Mouse (Mus musculus) limb, embryonic 15.5 days (tissue): ENCODE results near the gene Klk1b9. TPM values are rescaled to one million over a fixed set of nuclear protein-coding genes. Genes with fewer than 3 reads are reported as not detected.
"Not testable (repeated sequence)": the region's sequence is repeated elsewhere in the genome, so short reads cannot be mapped to it uniquely, and the experiment has no call there.

Source experiments
- ATAC-seq: fragments of 200-750 bp; cut with Nextera tagmentation; 2 replicates; pipeline ENCODE4 v1.8.0; 2017; ENCODE audit warnings: low read depth, moderate TSS enrichment; ENCODE audit not compliant: insufficient number of reproducible peaks, low FRiP score, low TSS enrichment
- H3K27ac ChIP-seq: fragments of 300-500 bp; sonication (generic); 2 replicates; pipeline ENCODE4 v1.5.1; 2015; ENCODE audit warnings: moderate library complexity, mild to moderate bottlenecking, inconsistent platforms
- H3K27me3 ChIP-seq: fragments of 300-500 bp; sonication (generic); 2 replicates; pipeline ENCODE4 v1.6.1; 2015; ENCODE audit warnings: inconsistent platforms
- H3K36me3 ChIP-seq: fragments of 300-500 bp; sonication (generic); 2 replicates; pipeline ENCODE4 v1.6.1; 2015; ENCODE audit warnings: inconsistent platforms
- H3K4me1 ChIP-seq: fragments of 300-500 bp; sonication (generic); 2 replicates; pipeline ENCODE4 v1.6.1; 2015; ENCODE audit warnings: inconsistent platforms
- H3K4me2 ChIP-seq: fragments of 300-500 bp; sonication (generic); 2 replicates; pipeline ENCODE4 v1.6.1; 2015; ENCODE audit warnings: mild to moderate bottlenecking, inconsistent platforms
- H3K4me3 ChIP-seq: fragments of 300-500 bp; sonication (generic); 2 replicates; pipeline ENCODE4 v1.5.1; 2015; ENCODE audit warnings: mild to moderate bottlenecking, inconsistent platforms
- H3K9ac ChIP-seq: fragments of 300-500 bp; sonication (generic); 2 replicates; pipeline ENCODE4 v1.6.1; 2015; ENCODE audit warnings: inconsistent platforms
- H3K9me3 ChIP-seq: fragments of 300-500 bp; sonication (generic); 2 replicates; pipeline ENCODE4 v1.6.1; 2016; ENCODE audit warnings: inconsistent platforms
- WGBS: fragments of 180-500 bp; shearing (Covaris S2); methylation state at CpG from one replicate; pipeline ENCODE4 v1.1.7; 2015; 5-methylcytosine and 5-hydroxymethylcytosine counted together
- polyA plus RNA-seq: library from polyadenylated mRNA; unstranded; fragments of >200 nt; fragmentation: Nextera tagmentation; extraction: Ambion mirVana; gene quantifications from 2 replicates; pipeline ENCODE4 v1.2.1, GENCODE M21; 2015

The Klk1b9 gene
- not detected in 2 replicates for polyA plus RNA-seq

- not testable (repeated sequence) for H3K27me3 ChIP-seq, H3K4me3 ChIP-seq, H3K4me2 ChIP-seq, H3K36me3 ChIP-seq, H3K4me1 ChIP-seq, H3K27ac ChIP-seq, H3K9ac ChIP-seq, H3K9me3 ChIP-seq, ATAC-seq
- 79% methylated on average over 1 of the region's 1 CpGs for WGBS
Measured at GRCm38 (mm10) chr7:43975761-43976160, at the start of gene Klk1b9. Gene Klk1b9, plus strand, starts transcription at chr7:43976061.

- Histone ChIP-seq H3K27ac (no peak overlapping the region), H3K36me3 (no peaks in the 10 kb centered on the region), H3K4me3 (no peak overlapping the region), H3K9me3 (no peaks in the 10 kb centered on the region), H3K27me3 (no peaks in the 10 kb centered on the region), H3K4me2 (no peak overlapping the region), H3K9ac (no peak overlapping the region), H3K4me1 (no peaks in the 10 kb centered on the region)
- 41% methylated on average over 4 of the region's 4 CpGs for WGBS
- no peak for ATAC-seq
Measured at GRCm38 (mm10) chr7:43928521-43928920, 47.3 kb upstream of the Klk1b9 start.

GRCm38 (mm10) chr7:43932337-43932736 lies 43.5 kb upstream of the Klk1b9 start:
- Histone ChIP-seq H3K9me3 (no peaks in the 10 kb centered on the region), H3K27me3 (no peaks in the 10 kb centered on the region), H3K27ac (no peak overlapping the region), H3K4me1 (no peaks in the 10 kb centered on the region), H3K4me2 (no peak overlapping the region), H3K9ac (no peak overlapping the region), H3K4me3 (no peak overlapping the region), H3K36me3 (no peaks in the 10 kb centered on the region)
- ATAC-seq, result no peak
- 44% methylated on average over 4 of the region's 4 CpGs for WGBS

GRCm38 (mm10) chr7:43933440-43933839 lies 42.4 kb upstream of the Klk1b9 start, which contains the start of gene Klk15:
Gene Klk15, plus strand, starts transcription at chr7:43933740.
- WGBS, result 95% methylated on average over 3 of the region's 3 CpGs
- Histone ChIP-seq H3K4me3 (no peak within 1 kb of the TSS), H3K4me2 (no peak within 1 kb of the TSS), H3K36me3 (no peaks in the 10 kb centered on the region), H3K4me1 (no peaks in the 10 kb centered on the region), H3K27me3 (no peaks in the 10 kb centered on the region), H3K9ac (no peak within 1 kb of the TSS), H3K9me3 (no peaks in the 10 kb centered on the region), H3K27ac (no peak within 1 kb of the TSS)
- ATAC-seq, result no peak

- Histone ChIP-seq H3K36me3 (no peaks in the 10 kb centered on the region), H3K4me1 (no peaks in the 10 kb centered on the region), H3K9me3 (no peaks in the 10 kb centered on the region), H3K27me3 (no peaks in the 10 kb centered on the region), H3K4me3 (no peak overlapping the region), H3K9ac (no peak overlapping the region), H3K27ac (no peak overlapping the region), H3K4me2 (no peak overlapping the region)
- WGBS, result 54% methylated on average over 3 of the region's 3 CpGs
- ATAC-seq, result no peak
Measured at GRCm38 (mm10) chr7:43934747-43935146, 41.1 kb upstream of the Klk1b9 start.

DNA sequence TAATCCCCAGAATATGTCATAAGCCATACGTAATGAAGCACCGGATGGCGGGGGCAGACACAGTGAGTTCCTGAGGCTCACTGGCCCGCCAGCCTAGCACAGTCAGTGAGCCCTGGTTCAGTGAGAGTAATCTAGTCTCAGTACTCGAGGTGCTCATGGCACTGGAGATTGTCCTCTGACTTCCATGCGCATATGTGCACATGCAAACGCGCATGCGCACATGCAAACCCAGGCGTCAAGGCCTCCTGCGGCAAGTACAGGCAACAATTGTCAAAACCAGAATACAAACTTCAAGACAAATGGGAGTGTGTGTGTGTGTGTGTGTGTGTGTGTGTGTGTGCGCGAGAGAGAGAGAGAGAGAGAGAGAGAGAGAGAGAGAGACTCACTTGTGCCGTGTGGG lies 39.3 kb upstream of the Klk1b9 start:
- no peaks in the 10 kb centered on the region for H3K9me3 ChIP-seq
- no peak overlapping the region for H3K27ac ChIP-seq
- H3K9ac ChIP-seq, result no peak overlapping the region
- ATAC-seq, result no peak
- H3K4me3 ChIP-seq, result no peak overlapping the region
- H3K4me2 ChIP-seq, result no peak overlapping the region
- WGBS, result 85% methylated on average over 14 of the region's 14 CpGs
- H3K4me1 ChIP-seq, result no peaks in the 10 kb centered on the region
- H3K27me3 ChIP-seq, result no peaks in the 10 kb centered on the region
- H3K36me3 ChIP-seq, result no peaks in the 10 kb centered on the region

DNA sequence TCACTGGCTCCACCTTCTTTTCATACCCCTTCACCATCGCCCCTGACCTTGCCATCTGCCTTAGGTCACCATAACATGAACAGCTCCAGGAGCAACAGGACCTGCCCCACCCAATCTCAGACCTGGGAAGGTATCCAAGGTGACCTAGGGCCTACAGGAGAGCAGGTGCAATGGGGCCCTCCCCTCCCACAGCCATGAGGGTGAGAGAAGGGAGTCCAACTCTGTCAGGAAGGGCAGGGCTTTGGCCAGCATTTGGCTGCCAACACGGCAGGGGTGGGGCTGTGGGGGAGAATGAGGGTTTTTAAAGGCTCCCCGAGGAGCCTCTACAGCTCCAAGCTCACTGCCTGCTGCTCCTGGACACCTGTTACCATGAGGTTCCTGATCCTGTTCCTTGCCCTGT lies 33.6 kb upstream of the Klk1b9 start:
- ATAC-seq, H3K27me3 ChIP-seq, H3K4me1 ChIP-seq, H3K9me3 ChIP-seq, H3K4me2 ChIP-seq, H3K4me3 ChIP-seq, H3K9ac ChIP-seq, H3K36me3 ChIP-seq, H3K27ac ChIP-seq: not testable (repeated sequence)
- 56% methylated on average over 3 of the region's 3 CpGs for WGBS

GRCm38 (mm10) chr7:43944727-43945264 lies 31.1 kb upstream of the Klk1b9 start:
- ATAC-seq, result no peak
- WGBS, result 72% methylated on average over 3 of the region's 3 CpGs

GRCm38 (mm10) chr7:43950364-43950763 lies 25.5 kb upstream of the Klk1b9 start, which contains the start of gene Klk1b8:
Gene Klk1b8, plus strand, starts transcription at chr7:43950664.
- H3K9me3 ChIP-seq, result no peaks in the 10 kb centered on the region
- H3K4me2 ChIP-seq, result no peak within 1 kb of the TSS
- no peak for ATAC-seq
- H3K36me3 ChIP-seq, result no peaks in the 10 kb centered on the region
- H3K4me1 ChIP-seq, result no peaks in the 10 kb centered on the region
- WGBS, result 65% methylated on average over 2 of the region's 2 CpGs
- no peak within 1 kb of the TSS for H3K4me3 ChIP-seq
- no peaks in the 10 kb centered on the region for H3K27me3 ChIP-seq
- H3K27ac ChIP-seq, result no peak within 1 kb of the TSS
- no peak within 1 kb of the TSS for H3K9ac ChIP-seq

More at GRCm38 (mm10) chr7:43944727-43945264, 31.1 kb upstream of the Klk1b9 start:
- H3K4me1 ChIP-seq, result no peaks in the 10 kb centered on the region
- H3K9ac ChIP-seq, result no peak overlapping the region
- no peak overlapping the region for H3K4me3 ChIP-seq
- H3K4me2 ChIP-seq, result no peak overlapping the region
- no peaks in the 10 kb centered on the region for H3K36me3 ChIP-seq
- no peaks in the 10 kb centered on the region for H3K9me3 ChIP-seq
- no peaks in the 10 kb centered on the region for H3K27me3 ChIP-seq
- H3K27ac ChIP-seq, result no peak overlapping the region

GRCm38 (mm10) chr7:43952703-43953102 lies 23.2 kb upstream of the Klk1b9 start:
- Histone ChIP-seq H3K4me3 (no peak overlapping the region), H3K4me2 (no peak overlapping the region), H3K9ac (no peak overlapping the region), H3K27me3 (no peaks in the 10 kb centered on the region), H3K36me3 (no peaks in the 10 kb centered on the region), H3K4me1 (no peaks in the 10 kb centered on the region), H3K9me3 (no peaks in the 10 kb centered on the region), H3K27ac (no peak overlapping the region)
- WGBS, result 58% methylated on average over 4 of the region's 4 CpGs
- ATAC-seq, result no peak

GRCm38 (mm10) chr7:43966451-43966850 lies 9.4 kb upstream of the Klk1b9 start, which contains the start of gene Klk1b1:
Gene Klk1b1, plus strand, starts transcription at chr7:43966751.
- Histone ChIP-seq H3K27ac (no peak within 1 kb of the TSS), H3K4me3 (no peak within 1 kb of the TSS), H3K4me1 (no peaks in the 10 kb centered on the region), H3K27me3 (no peaks in the 10 kb centered on the region), H3K9ac (no peak within 1 kb of the TSS), H3K4me2 (no peak within 1 kb of the TSS), H3K36me3 (no peaks in the 10 kb centered on the region), H3K9me3 (no peaks in the 10 kb centered on the region)
- 68% methylated on average over 3 of the region's 3 CpGs for WGBS
- ATAC-seq, result no peak

GRCm38 (mm10) chr7:43967058-43967457 lies 8.8 kb upstream of the Klk1b9 start:
- Histone ChIP-seq H3K27ac (no peak overlapping the region), H3K27me3 (no peaks in the 10 kb centered on the region), H3K4me3 (no peak overlapping the region), H3K9me3 (no peaks in the 10 kb centered on the region), H3K4me1 (no peaks in the 10 kb centered on the region), H3K4me2 (no peak overlapping the region), H3K36me3 (no peaks in the 10 kb centered on the region), H3K9ac (no peak overlapping the region)
- WGBS, result 72% methylated on average over 3 of the region's 3 CpGs
- no peak for ATAC-seq

DNA sequence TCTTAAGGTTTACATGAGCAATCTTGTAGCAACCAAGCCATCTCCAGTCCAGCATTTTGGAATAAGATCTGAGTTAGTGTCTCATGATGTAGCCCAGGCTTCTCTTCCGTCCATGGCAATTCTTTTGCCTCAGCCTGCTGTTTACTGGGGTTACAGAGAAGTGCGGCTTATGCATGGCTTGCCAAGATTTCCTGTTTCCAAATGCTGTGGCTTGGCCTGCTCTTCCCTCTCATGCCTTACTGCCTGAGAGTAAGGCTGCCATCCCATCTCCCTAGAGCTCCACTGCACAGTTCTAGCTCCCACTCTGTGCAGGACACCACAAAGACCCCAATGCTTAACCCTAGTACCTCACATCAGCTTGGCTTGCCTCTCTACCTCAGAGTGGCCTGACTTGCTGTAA lies 8.2 kb upstream of the Klk1b9 start:
- Histone ChIP-seq H3K4me3 (no peak overlapping the region), H3K4me2 (no peak overlapping the region), H3K4me1 (no peaks in the 10 kb centered on the region), H3K9ac (no peak overlapping the region), H3K9me3 (no peaks in the 10 kb centered on the region), H3K27me3 (no peaks in the 10 kb centered on the region), H3K27ac (no peak overlapping the region), H3K36me3 (no peaks in the 10 kb centered on the region)
- 89% methylated on average over 2 of the region's 2 CpGs for WGBS
- ATAC-seq, result no peak
